Mouse (Mus musculus): ENCODE data around the gene Kcnq2. TPM values are rescaled to one million over a fixed set of nuclear protein-coding genes. Genes with fewer than 3 reads are reported as not detected.
A peak's percentile ranks its signal among the peaks of the same experiment; 100 is the strongest.

Gene Kcnq2
- total RNA-seq, 2 experiments from 2014 or later, result 227 to 240 TPM

- no peak for DNase-seq (ENCODE audit: low spot score in 2 of 2)
- intact Hi-C loops (cut with DNase I), result no loop called here
Observed at GRCm38 (mm10) chr2:181058193-181058592, 76.9 kb downstream of the Kcnq2 start.

GRCm38 (mm10) chr2:181057341-181057740, 77.8 kb downstream of the Kcnq2 start:
- no peak for DNase-seq (ENCODE audit: low spot score in 2 of 2)
- intact Hi-C loops (cut with DNase I), result no loop called here

DNA sequence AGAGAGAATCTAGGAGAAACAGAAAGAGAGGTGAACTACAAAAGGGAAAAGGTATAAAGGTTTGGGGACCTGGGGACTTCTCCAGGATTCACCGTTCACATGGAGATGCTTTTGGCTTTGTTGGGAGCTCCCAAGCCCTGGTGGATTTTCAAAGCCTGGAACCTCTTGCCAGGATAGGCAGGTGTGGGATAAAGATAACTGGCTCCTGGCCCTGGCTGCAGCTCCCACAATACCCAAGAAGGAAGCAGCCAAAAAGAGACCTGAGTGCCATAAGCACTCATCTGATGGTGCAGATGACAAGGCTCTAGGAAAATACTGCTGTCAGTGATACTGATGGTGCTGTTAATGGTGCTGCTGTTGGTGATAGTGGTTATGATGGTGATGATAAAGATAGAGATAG, 82.9 kb downstream of the Kcnq2 start:
- intact Hi-C loops (cut with DNase I), result no loop called here
- DNase-seq (ENCODE audit: low spot score in 2 of 2), result no peak

- DNase-seq (ENCODE audit: low spot score in 2 of 2), result no peak
- intact Hi-C loops (cut with DNase I), result no loop called here
Observed at GRCm38 (mm10) chr2:181048986-181049385, 86.1 kb downstream of the Kcnq2 start.

DNA sequence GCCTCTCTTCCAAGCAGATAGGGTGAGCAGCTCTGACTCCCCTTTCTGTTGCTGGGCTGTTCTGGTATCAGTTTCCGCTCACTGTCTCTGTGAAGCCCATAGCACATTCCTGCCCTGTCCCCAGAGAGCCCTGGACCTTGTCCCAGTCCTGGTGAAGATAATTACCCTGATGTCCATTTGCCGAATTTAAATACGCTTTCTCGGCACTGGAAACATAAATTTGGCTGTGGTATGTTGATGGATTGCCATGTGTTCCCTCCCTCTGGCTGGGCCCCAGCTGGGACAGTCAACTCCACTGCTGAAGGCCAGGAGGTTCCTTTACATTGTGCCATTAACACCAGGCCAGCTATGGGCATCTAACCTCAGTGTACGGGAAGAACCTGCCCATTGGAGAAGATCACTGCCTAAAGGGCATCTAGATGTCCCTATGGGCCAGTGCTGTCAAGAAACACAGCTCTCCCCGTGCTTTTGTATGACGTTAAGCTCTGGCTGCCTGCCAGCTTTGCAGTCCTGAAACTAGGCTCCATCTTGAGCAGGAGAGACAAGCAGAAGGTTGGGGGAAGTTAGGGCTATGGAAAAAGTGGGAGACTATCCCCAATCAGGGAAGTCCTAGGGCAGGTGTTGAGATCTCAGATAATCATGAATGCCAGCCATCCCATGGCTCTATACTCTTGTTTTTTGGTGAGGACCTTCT, 86.7 kb downstream of the Kcnq2 start:
- no peak for DNase-seq (ENCODE audit: low spot score in 2 of 2)
- intact Hi-C loops (cut with DNase I), result no loop called here

- DNase-seq (ENCODE audit: low spot score in 2 of 2), result no peak
- intact Hi-C loops (cut with DNase I), result no loop called here
Observed at GRCm38 (mm10) chr2:181044001-181044400, 91.1 kb downstream of the Kcnq2 start.

- no peak for DNase-seq (ENCODE audit: low spot score in 2 of 2)
- intact Hi-C loops (cut with DNase I), result no loop called here
Observed at GRCm38 (mm10) chr2:181043437-181043836, 91.7 kb downstream of the Kcnq2 start, which contains the start of gene Chrna4. Gene Chrna4 (minus strand): TSS chr2:181043546.

DNA sequence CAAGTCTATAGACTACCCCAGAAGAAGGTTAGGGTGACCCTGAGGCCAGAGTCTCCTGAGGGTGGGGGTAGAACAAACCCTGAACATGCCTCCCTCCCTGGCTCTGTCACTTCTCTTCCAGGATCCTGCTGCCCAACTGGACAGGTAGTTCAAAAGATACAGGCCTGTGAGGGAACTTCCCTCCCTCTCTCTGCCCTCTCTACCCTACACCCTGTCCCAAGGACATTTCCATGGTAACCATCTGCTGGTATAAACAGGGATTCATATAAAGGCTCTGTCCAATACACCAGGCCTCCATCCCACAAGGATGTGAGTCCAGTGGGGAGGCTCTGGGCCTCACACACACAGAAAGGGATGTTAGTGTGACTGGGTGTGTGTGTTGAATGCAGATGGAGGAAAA, 92.7 kb downstream of the Kcnq2 start:
- intact Hi-C loops (cut with DNase I), result no loop called here
- no peak for DNase-seq (ENCODE audit: low spot score in 2 of 2)

- no peak for DNase-seq (ENCODE audit: low spot score in 2 of 2)
- intact Hi-C loops (cut with DNase I), result no loop called here
Observed at GRCm38 (mm10) chr2:181041941-181042340, 93.2 kb downstream of the Kcnq2 start.

DNA sequence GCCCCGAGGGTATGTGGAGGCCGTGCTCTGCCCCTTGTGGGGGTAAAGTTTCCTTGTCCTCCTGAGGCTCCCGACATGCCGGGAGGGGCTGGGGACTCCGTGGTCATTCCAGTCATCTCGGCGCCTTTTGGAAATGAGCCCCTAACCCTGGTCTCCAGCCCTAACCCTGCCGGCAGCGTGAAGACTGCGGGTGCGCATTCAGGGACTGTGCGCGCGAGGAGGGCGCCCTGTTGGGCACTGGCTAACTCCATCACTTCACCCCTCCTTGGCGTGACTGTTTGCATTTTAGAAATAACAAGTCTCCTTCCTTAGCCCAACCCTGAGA, 95.8 kb downstream of the Kcnq2 start:
- intact Hi-C loops (cut with DNase I), result no loop called here
- no peak for DNase-seq (ENCODE audit: low spot score in 2 of 2)

DNA sequence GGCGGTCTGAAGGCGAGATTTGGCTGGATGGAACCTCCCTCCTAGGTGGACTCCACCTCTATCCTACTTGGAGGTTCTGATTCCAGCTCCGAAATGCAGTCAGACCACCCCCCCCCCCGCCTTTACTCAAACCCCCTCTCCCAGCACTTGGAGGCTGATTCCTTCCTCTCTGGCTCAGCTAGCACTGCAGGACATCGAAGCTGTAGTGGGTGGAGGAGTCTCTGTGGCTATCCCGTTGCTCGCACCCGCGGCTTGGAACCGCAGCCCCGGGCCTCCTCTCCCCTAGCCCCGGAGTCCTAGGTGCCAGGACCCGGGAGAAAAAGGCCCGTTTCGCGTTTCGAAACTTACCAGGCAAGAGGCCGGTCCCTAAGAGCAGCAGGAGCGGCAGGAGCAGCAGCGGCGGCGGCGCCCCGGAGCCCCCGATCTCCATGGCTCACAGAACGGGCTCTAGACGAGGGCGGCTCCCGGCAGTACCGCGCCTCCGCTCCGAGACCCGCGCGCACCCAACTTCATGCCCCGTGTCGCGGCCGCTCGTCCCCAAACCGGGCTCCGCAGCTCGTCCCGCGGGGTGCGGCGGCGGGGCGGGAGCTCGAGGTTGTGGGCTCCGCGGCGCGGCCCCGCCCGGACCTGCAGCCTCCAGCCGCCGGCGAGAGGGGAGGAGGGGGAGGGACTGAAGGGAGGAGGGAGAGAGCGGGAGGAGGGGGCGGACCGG, 96.3 kb downstream of the Kcnq2 start:
- DNase-seq (ENCODE audit: low spot score in 2 of 2), result peak; percentile 19 to 31
- intact Hi-C loops (cut with DNase I), result no loop called here

- DNase-seq (ENCODE audit: low spot score in 2 of 2), result no peak
- intact Hi-C loops (cut with DNase I), result no loop called here
Observed at GRCm38 (mm10) chr2:181036561-181036960, 98.5 kb downstream of the Kcnq2 start.

GRCm38 (mm10) chr2:181035186-181035585, 99.9 kb downstream of the Kcnq2 start:
- no peak for DNase-seq (ENCODE audit: low spot score in 2 of 2)
- intact Hi-C loops (cut with DNase I), result no loop called here

DNA sequence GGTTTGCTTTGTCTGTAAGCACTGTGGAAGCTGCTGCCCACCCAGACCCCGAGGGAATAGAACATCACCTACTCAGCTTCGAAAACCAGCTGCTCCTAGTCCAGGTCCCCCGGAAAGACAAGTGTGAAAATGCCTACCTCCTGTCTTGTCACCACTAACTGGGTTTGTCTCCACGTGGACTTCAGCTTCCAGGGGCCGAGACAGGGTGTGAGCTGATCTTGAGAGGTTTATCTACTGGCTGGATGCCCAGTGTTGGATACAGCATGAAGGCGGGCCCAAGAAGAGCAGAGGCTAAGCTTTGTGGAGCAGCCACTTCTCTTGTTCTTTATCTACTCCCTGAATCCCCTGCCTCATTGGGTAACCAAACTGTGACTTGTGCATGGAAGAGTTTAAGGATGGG, 101.8 kb downstream of the Kcnq2 start:
- intact Hi-C loops (cut with DNase I), result loop anchor here (2.0 kb wide), 1 partner anchor 27 kb away; no protein-coding TSS in a partner anchor

GRCm38 (mm10) chr2:181032407-181032806, 102.7 kb downstream of the Kcnq2 start:
- intact Hi-C loops (cut with DNase I), result loop anchor here (2.0 kb wide), 1 partner anchor 28 kb away; no protein-coding TSS in a partner anchor
- DNase-seq (ENCODE audit: low spot score in 2 of 2), result peak; percentile 22 to 24

More for the DNA sequence above, 101.8 kb downstream of the Kcnq2 start:
- DNase-seq (ENCODE audit: low spot score in 2 of 2), result no peak

DNA sequence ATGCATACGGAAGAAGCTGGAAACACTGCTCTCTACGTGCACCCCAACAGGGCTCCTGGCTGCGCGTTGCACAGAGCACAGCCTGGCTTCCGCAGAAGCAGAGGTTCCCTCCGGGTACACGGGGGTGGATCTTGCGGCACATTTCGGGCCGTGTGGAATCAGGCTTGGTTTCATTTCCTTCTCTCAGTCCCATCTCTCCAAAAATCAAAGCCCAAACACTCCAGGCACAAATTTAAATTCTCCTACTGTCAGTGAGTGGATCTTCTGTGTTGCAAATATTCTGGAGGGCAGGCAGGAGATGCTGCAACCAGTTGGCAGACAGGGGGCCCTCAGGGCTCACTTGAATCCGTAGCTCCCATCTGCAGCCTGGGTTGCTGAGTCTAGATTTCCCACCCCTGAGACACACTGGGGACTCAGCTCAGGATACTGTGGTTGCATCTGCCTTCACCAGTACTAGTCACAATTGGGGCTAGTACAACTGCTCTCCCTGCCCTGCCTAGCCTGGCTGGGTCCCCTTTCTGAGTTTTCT, 103.6 kb downstream of the Kcnq2 start:
- intact Hi-C loops (cut with DNase I), result no loop called here
- peak; percentile 22 to 57 for DNase-seq (ENCODE audit: low spot score in 2 of 2)

Other genes starting within 250 kb of the Kcnq2 start
- 10 to 100 TPM; 60.6 to 62.8 TPM for gene Ythdf1, start 214.4 kb downstream of the Kcnq2 start, total RNA-seq (2021)
- not detected for gene Birc7, start 206.3 kb downstream of the Kcnq2 start, total RNA-seq (2021)
- gene Nkain4, start 180.6 kb downstream of the Kcnq2 start, total RNA-seq (2021), result 10 to 100 TPM; 36.0 to 37.9 TPM
- gene Arfgap1, start 168.1 kb downstream of the Kcnq2 start, total RNA-seq (2021), result 100 to 1,000 TPM; 139 to 147 TPM
- gene Col20a1, start 148.8 kb downstream of the Kcnq2 start, total RNA-seq (2021), result 1 to 10 TPM; 1.2 to 2.0 TPM
- gene Chrna4, start 91.8 kb downstream of the Kcnq2 start, total RNA-seq (2021), result 10 to 100 TPM; 31.2 to 38.2 TPM
- 1,000 to 10,000 TPM; 1,322 to 1,385 TPM for gene Eef1a2, start 21.7 kb upstream of the Kcnq2 start, total RNA-seq (2021)
- 10 to 100 TPM; 95.9 to 97.3 TPM for gene Ppdpf, start 51.9 kb upstream of the Kcnq2 start, total RNA-seq (2021)
- gene Ptk6, start 67.5 kb upstream of the Kcnq2 start, total RNA-seq (2021), result under 1 TPM in 1 of 2 experiments, not detected in 1; 0.09 TPM
- under 1 TPM in 1 of 2 experiments, not detected in 1; 0.21 TPM for gene Srms, start 77.9 kb upstream of the Kcnq2 start, total RNA-seq (2021)
- gene Fndc11, start 84.7 kb upstream of the Kcnq2 start, total RNA-seq (2021), result under 1 TPM in 1 of 2 experiments, not detected in 1; 0.30 TPM
- 1 to 10 TPM; 2.2 to 2.5 TPM for gene Helz2, start 106.7 kb upstream of the Kcnq2 start, total RNA-seq (2021)
- 10 to 100 TPM; 21.3 to 23.9 TPM for gene Gmeb2, start 152.7 kb upstream of the Kcnq2 start, total RNA-seq (2021)
- gene Stmn3, start 179.2 kb upstream of the Kcnq2 start, total RNA-seq (2021), result 100 to 1,000 TPM; 631 to 689 TPM
- gene Rtel1, start 184.4 kb upstream of the Kcnq2 start, total RNA-seq (2021), result 10 to 100 TPM; 29.8 to 34.9 TPM
- 10 to 100 TPM; 64.8 to 68.0 TPM for gene Zgpat, start 229.6 kb upstream of the Kcnq2 start, total RNA-seq (2021)
- gene Arfrp1, start 230.1 kb upstream of the Kcnq2 start, total RNA-seq (2021), result 10 to 100 TPM; 39.5 to 41.4 TPM
- 10 to 100 TPM; 35.8 to 39.1 TPM for gene Lime1, start 244.8 kb upstream of the Kcnq2 start, total RNA-seq (2021)